Mouse (Mus musculus): ENCODE measurements around the gene AY761184. TPM values are rescaled to one million over a fixed set of nuclear protein-coding genes. Genes with fewer than 3 reads are reported as not detected.

AY761184 gene
- polyA plus RNA-seq (2017; shearing (Covaris generic)) = not detected

GRCm38 (mm10) chr8:21703545-21703944, at the start of gene AY761184:
TSS of gene AY761184 (minus strand) at chr8:21703645.

GRCm38 (mm10) chr8:21665497-21665896, 37.9 kb downstream of the AY761184 start, which contains the start of gene Defa34:
TSS of gene Defa34 (plus strand) at chr8:21665797.

DNA sequence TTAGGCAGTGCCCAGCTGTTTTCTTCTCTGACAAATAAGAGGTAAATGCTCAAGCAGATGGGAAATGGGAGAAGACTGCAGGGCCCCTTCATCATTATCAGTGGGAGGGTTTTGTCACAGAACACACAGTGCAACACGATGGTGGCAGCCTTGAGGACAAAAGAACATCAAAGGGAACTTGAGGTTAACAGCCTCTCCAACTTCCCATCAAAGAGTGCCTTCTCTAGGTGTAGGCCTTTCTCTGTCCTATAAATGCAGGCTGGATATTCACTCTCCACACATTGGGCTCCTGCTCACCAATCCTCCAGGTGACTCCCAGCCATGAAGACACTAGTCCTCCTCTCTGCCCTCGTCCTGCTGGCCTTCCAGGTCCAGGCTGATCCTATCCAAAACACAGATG, 48.0 kb downstream of the AY761184 start, which contains the start of gene Defa17:
Gene Defa17 (plus strand): TSS at position 301 of the 400 bp plus-strand sequence.

Other genes with a start within 250 kb of the AY761184 start
- not detected for gene Gm7849, start 247.1 kb downstream of the AY761184 start, polyA plus RNA-seq (2017; shearing (Covaris generic))
- not detected for gene Defa20, start 194.4 kb downstream of the AY761184 start, polyA plus RNA-seq (2017; shearing (Covaris generic))
- not detected for gene Defa32, start 174.6 kb downstream of the AY761184 start, polyA plus RNA-seq (2017; shearing (Covaris generic))
- gene Defa37, start 138.3 kb downstream of the AY761184 start, polyA plus RNA-seq (2017; shearing (Covaris generic)) = not detected
- not detected for gene Defa28, start 120.6 kb downstream of the AY761184 start, polyA plus RNA-seq (2017; shearing (Covaris generic))
- gene Gm7861, start 109.1 kb downstream of the AY761184 start, polyA plus RNA-seq (2017; shearing (Covaris generic)) = not detected
- not detected for gene Defa26, start 85.5 kb downstream of the AY761184 start, polyA plus RNA-seq (2017; shearing (Covaris generic))
- gene Defa17, start 47.9 kb downstream of the AY761184 start, polyA plus RNA-seq (2017; shearing (Covaris generic)) = not detected
- gene Defa34, start 37.8 kb downstream of the AY761184 start, polyA plus RNA-seq (2017; shearing (Covaris generic)) = not detected
- gene Defa24, start 30.8 kb upstream of the AY761184 start, polyA plus RNA-seq (2017; shearing (Covaris generic)) = not detected
- not detected for gene Defb50, start 119.9 kb upstream of the AY761184 start, polyA plus RNA-seq (2017; shearing (Covaris generic))
- gene Defb2, start 136.3 kb upstream of the AY761184 start, polyA plus RNA-seq (2017; shearing (Covaris generic)) = not detected
- gene Defb10, start 155.3 kb upstream of the AY761184 start, polyA plus RNA-seq (2017; shearing (Covaris generic)) = not detected
- not detected for gene Defb9, start 181.8 kb upstream of the AY761184 start, polyA plus RNA-seq (2017; shearing (Covaris generic))
- not detected for gene Defb11, start 202.8 kb upstream of the AY761184 start, polyA plus RNA-seq (2017; shearing (Covaris generic))
- not detected for gene Defb15, start 229.1 kb upstream of the AY761184 start, polyA plus RNA-seq (2017; shearing (Covaris generic))
- not detected for gene Defb35, start 234.7 kb upstream of the AY761184 start, polyA plus RNA-seq (2017; shearing (Covaris generic))
- not detected for gene Defb13, start 243.1 kb upstream of the AY761184 start, polyA plus RNA-seq (2017; shearing (Covaris generic))

Measured in CD4-positive, CD25-positive, alpha-beta regulatory T cell, adult 9 weeks (primary cell).